Mouse (Mus musculus): ENCODE data around the gene Lrp4. TPM values are rescaled to one million over a fixed set of nuclear protein-coding genes. Genes with fewer than 3 reads are reported as not detected.

The Lrp4 gene
- polyA plus RNA-seq (2015; fragmentation: Nextera tagmentation; extraction: Ambion mirVana): 5.1 and 5.8 TPM in 2 replicates

DNA sequence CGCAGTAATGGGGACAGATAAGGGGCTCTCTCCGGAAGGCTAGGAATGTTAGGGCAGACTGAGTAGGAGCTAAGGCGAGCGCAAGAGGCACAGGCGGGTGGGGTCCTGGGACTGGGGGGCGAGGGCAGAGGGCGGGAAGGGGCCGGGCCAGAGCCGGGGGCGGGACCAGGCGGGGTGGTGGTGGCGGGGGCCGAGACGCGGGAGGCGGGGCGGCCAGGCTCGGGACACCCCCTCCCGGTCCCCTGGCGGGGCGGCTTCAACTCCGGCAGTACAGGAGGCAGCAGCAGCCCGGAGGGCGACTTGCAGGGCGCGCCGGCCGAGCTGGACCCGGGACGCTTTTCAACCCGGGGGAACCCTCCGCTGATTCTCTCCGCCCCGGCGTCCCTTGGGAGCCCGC is at the start of gene Lrp4:
Lrp4 (plus strand) TSS at position 253 of the 397 bp plus-strand sequence.
- peak within 1 kb of the TSS; percentile 71 for H3K4me3 ChIP-seq
- H3K27ac ChIP-seq (replicated peaks): peak within 1 kb of the TSS; percentile 81
- WGBS: 0% methylated on average over 14 of the region's 36 CpGs
- no peaks in the 10 kb centered on the region for H3K36me3 ChIP-seq
- peaks cover 21% of the 10 kb centered on the region for H3K27me3 ChIP-seq
- peak; percentile 48 for ATAC-seq (ENCODE audit: low read depth)
- H3K9me3 ChIP-seq: no peaks in the 10 kb centered on the region
- H3K9ac ChIP-seq: peak within 1 kb of the TSS; percentile 85
- peaks cover 55% of the 10 kb centered on the region for H3K4me1 ChIP-seq (replicated peaks)
- peak within 1 kb of the TSS; percentile 95 for H3K4me2 ChIP-seq

DNA sequence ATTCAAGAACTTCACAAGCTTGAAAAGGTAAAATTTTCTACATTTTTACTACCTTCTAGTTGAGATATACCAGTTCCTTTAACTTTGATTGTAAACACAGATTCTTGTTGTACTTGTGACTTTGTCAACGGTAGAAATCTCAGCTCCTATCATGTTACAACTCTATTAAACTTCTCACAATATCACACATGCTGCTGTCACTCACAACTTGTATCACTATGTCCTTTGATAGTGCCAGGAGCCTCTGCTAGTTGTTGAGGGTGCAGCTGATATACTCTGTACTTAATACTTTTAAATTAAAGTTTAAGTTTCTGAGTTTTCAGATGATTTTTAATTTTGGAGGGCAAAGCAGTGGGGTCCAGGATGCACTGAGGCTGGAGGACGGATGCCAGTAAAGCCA is 49.3 kb upstream of the Lrp4 start:
- H3K9me3 ChIP-seq: no peaks in the 10 kb centered on the region
- H3K4me2 ChIP-seq: no peak overlapping the region
- no peak overlapping the region for H3K27ac ChIP-seq (replicated peaks)
- no peaks in the 10 kb centered on the region for H3K36me3 ChIP-seq
- no peak for ATAC-seq (ENCODE audit: low read depth)
- H3K9ac ChIP-seq: no peak overlapping the region
- 84% methylated on average over 2 of the region's 2 CpGs for WGBS
- H3K4me1 ChIP-seq (replicated peaks): no peaks in the 10 kb centered on the region
- no peaks in the 10 kb centered on the region for H3K27me3 ChIP-seq
- H3K4me3 ChIP-seq: no peak overlapping the region

DNA sequence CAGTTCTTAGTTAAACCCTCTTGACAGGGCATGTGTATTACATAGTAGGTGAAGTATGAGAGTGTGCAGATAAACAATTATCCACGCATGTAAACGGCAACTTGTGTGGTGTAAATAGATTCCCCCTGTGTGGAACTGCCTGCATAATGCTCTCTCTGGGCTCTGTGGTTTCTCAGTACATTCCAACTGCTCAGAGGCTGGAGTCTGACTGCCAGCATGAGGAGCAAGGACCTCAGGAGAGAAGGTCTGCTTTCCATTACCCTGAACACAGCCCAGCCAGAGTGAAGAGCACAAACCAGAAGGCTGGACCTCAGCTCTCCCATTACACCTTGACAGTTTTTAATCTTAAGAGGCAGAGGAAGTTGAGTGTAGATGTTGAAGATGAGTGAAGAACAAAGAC is 45.8 kb upstream of the Lrp4 start:
- no peak overlapping the region for H3K4me2 ChIP-seq
- ATAC-seq (ENCODE audit: low read depth): no peak
- H3K27me3 ChIP-seq: no peaks in the 10 kb centered on the region
- H3K27ac ChIP-seq (replicated peaks): no peak overlapping the region
- no peaks in the 10 kb centered on the region for H3K36me3 ChIP-seq
- no peak overlapping the region for H3K9ac ChIP-seq
- WGBS: 57% methylated on average over 2 of the region's 2 CpGs
- no peaks in the 10 kb centered on the region for H3K9me3 ChIP-seq
- peaks cover 5% of the 10 kb centered on the region; the same call in 1 of the 2 replicates for H3K4me1 ChIP-seq (replicated peaks)
- no peak overlapping the region for H3K4me3 ChIP-seq

DNA sequence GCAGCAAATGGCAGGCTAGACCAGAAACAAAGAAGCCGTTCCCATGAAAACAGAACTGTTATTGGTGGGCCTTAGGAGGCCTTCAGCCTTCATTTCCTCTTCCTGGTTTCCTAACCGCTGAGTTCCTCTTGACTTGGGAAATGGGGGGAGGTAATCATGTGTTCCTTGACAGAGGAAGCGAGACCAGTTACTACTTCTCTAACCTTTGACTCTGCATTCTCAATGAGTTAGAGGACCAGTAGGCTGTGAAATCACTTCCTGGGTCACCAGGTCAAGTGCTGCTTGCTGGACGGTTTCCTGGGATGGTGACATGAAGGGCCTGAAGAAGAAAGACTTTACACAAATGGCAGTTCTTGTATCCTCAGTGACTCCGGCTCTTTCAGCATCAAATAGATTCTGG is 45.0 kb upstream of the Lrp4 start:
- H3K4me3 ChIP-seq: no peak overlapping the region
- 66% methylated on average over 5 of the region's 5 CpGs for WGBS
- H3K27me3 ChIP-seq: no peaks in the 10 kb centered on the region
- peaks cover 5% of the 10 kb centered on the region; the same call in 1 of the 2 replicates for H3K4me1 ChIP-seq (replicated peaks)
- no peak for ATAC-seq (ENCODE audit: low read depth)
- no peak overlapping the region for H3K27ac ChIP-seq (replicated peaks)
- H3K4me2 ChIP-seq: no peak overlapping the region
- H3K9ac ChIP-seq: no peak overlapping the region
- no peaks in the 10 kb centered on the region for H3K9me3 ChIP-seq
- H3K36me3 ChIP-seq: no peaks in the 10 kb centered on the region

DNA sequence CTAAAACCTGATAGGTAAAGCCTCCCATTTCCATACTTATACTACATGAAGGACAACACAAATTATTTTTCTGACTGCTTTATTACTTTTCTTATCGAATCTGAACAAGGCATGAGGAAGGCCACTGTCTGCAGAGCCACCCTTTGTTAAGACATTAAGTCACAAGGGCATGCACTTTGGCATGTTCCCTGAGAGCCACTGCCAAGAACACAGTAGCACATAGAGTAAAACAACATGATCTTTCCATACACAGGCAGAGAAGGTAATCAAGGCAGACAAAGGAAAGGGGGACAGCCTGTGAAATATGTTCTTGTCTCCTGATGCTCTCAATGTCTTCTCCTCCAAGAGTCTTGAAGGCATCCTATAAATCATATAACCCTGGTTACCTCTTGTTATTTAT is 43.5 kb upstream of the Lrp4 start:
- H3K27me3 ChIP-seq: no peaks in the 10 kb centered on the region
- 46% methylated on average over 1 of the region's 1 CpGs for WGBS
- ATAC-seq (ENCODE audit: low read depth): no peak
- H3K4me1 ChIP-seq (replicated peaks): peaks cover 5% of the 10 kb centered on the region; the same call in 1 of the 2 replicates
- H3K9ac ChIP-seq: no peak overlapping the region
- H3K4me2 ChIP-seq: no peak overlapping the region
- no peak overlapping the region for H3K4me3 ChIP-seq
- no peaks in the 10 kb centered on the region for H3K36me3 ChIP-seq
- no peak overlapping the region for H3K27ac ChIP-seq (replicated peaks)
- H3K9me3 ChIP-seq: no peaks in the 10 kb centered on the region

DNA sequence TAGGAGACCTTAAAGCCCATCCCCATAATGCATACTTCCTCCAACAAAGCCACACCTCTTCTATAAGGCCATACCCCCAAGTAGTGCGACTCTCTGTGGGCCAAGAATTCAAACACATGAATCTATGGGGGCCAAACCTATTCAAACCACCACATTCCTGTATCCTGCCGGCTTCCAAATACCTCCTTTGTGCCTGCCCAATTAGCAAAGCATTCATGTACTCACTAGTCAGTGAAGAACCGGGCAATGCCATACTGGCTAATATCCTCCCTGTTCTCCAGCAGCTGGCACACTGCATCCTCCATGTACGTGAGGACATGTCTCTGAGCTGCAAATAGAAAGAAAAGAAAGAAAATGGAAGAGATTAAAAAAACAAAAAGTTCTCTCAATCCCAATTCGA is 35.7 kb upstream of the Lrp4 start:
- peaks cover 19% of the 10 kb centered on the region for H3K36me3 ChIP-seq
- peaks cover 7% of the 10 kb centered on the region; the same call in 1 of the 2 replicates for H3K9me3 ChIP-seq
- no peak overlapping the region for H3K9ac ChIP-seq
- H3K27me3 ChIP-seq: no peaks in the 10 kb centered on the region
- H3K4me3 ChIP-seq: no peak overlapping the region
- no peak overlapping the region for H3K27ac ChIP-seq (replicated peaks)
- no peak for ATAC-seq (ENCODE audit: low read depth)
- no peaks in the 10 kb centered on the region; the same call in 1 of the 2 replicates for H3K4me1 ChIP-seq (replicated peaks)
- 73% methylated on average over 5 of the region's 5 CpGs for WGBS
- no peak overlapping the region for H3K4me2 ChIP-seq

DNA sequence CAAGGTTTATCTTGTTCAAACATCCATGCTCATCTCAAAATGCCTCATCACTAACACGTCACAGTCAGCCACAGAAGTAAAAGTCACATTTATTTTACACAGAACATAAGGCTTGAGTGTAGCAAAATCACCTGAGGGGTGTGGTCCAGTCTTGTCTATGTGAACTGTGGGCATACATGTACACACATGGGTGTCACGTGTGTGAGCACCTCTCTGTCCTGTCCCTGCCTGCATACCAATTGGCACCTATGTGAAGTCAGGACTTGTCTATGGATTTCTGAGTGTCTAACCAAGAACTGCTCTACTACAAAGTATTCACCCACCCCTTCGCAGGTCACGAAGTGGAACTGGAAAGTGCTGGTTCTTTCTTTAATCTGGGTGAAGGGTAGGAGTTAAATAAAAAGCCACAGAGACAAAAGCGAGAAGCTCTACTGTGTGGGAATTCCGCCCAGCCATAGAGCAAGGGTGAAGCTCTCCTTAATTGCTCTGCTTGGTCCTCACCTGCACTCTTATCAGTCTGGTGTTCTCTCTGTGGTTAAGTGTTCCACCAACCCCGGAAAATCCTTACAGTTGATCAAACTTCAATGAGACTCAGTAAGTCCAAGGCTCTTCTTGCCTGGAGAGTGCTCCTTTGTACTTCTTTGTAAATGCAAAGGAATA is 33.1 kb upstream of the Lrp4 start:
- Histone ChIP-seq H3K27ac (replicated peaks) (no peak overlapping the region), H3K9me3 (peaks cover 7% of the 10 kb centered on the region; the same call in 1 of the 2 replicates), H3K9ac (no peak overlapping the region), H3K36me3 (peaks cover 19% of the 10 kb centered on the region), H3K4me1 (replicated peaks) (peaks cover 2% of the 10 kb centered on the region; the same call in 1 of the 2 replicates), H3K4me3 (no peak overlapping the region), H3K4me2 (no peak overlapping the region), H3K27me3 (no peaks in the 10 kb centered on the region)
- no peak for ATAC-seq (ENCODE audit: low read depth)
- WGBS: 90% methylated on average over 7 of the region's 7 CpGs

DNA sequence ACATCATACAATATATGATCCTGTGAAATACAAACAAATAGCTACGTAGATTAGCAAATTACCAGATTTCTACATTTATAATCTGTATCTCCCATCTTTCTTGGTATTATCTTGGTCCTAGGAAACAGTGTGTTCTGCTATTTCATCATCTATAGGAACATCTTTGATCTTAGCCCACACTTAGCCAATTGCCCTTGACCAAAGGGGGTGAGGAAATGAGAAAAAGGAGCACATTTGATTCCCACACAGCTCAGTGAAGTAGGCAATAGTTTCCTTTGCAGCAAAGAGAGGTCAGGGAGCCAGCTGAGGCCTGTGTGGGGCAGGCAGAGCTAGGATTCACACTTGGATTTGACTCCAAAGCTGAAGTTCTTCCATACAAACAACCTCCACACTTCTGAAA is 31.0 kb upstream of the Lrp4 start:
- ATAC-seq (ENCODE audit: low read depth): no peak
- Histone ChIP-seq H3K9ac (no peak overlapping the region), H3K9me3 (peaks cover 2% of the 10 kb centered on the region; the same call in 1 of the 2 replicates), H3K4me1 (replicated peaks) (peaks cover 24% of the 10 kb centered on the region), H3K27ac (replicated peaks) (no peak overlapping the region), H3K4me3 (no peak overlapping the region), H3K36me3 (peaks cover 5% of the 10 kb centered on the region), H3K27me3 (no peaks in the 10 kb centered on the region), H3K4me2 (no peak overlapping the region)
- WGBS: 85% methylated on average over 1 of the region's 1 CpGs

DNA sequence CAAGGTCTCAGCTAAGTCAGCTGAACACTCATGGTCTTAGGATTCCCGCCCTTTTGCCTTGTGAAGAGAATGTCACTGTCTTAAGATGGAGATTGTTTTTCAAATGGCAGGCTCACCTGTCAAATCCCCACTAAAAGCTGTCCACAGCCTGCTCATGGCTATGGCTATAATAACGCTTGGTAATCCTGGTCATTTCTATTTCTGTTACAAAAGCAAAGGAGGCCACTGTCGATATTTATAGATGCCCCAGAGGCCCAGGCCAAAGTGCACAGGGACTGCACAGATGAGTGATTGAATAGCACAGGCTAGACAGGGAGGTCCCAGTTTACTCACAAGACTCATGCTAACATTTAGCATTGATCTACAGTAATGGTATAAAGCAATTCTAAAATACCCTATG is 28.2 kb upstream of the Lrp4 start:
- Histone ChIP-seq H3K4me1 (replicated peaks) (peaks cover 25% of the 10 kb centered on the region), H3K27me3 (no peaks in the 10 kb centered on the region), H3K4me2 (no peak overlapping the region), H3K27ac (replicated peaks) (no peak overlapping the region; the same call in 1 of the 2 replicates), H3K9ac (no peak overlapping the region), H3K36me3 (no peaks in the 10 kb centered on the region), H3K4me3 (no peak overlapping the region), H3K9me3 (no peaks in the 10 kb centered on the region)
- WGBS: 76% methylated on average over 3 of the region's 3 CpGs
- ATAC-seq (ENCODE audit: low read depth): no peak

DNA sequence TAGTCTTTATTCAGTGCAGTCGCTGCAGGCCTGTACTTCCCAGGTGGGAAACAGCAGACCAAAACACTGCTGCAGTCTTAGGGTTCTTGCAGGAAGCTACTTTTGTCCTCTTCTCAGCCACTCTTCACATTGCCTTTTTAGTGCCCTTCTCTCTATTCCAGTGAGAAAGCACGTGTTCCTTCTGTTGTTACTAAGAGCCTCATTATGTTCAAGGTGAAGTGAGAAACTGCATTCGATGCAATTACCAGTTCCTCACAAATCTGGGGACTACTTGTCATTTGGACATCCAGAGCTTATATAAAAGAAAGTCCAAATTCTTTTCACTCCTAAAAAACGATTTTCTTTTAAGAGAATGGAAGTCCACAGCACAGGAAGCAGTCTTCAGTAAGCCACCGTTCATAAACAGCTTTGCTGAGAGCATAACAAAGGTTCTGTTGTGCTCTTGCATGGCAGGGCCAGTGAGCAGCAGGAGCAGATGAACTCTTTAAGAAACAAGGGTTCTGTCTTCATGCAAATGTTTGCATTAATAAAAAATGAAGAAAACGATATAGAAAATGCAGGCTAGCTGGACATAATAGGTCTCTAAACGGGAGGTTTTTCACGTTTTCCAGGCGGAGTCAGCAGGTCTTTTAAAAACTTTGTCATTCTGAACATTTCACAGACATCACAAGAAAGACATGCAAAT is 27.3 kb upstream of the Lrp4 start:
- WGBS: 9% methylated on average over 9 of the region's 9 CpGs
- H3K9me3 ChIP-seq: no peaks in the 10 kb centered on the region
- H3K27me3 ChIP-seq: no peaks in the 10 kb centered on the region
- H3K4me2 ChIP-seq: peak overlapping the region; percentile 20; the same call in 1 of the 2 replicates
- no peaks in the 10 kb centered on the region for H3K36me3 ChIP-seq
- H3K9ac ChIP-seq: no peak overlapping the region
- ATAC-seq (ENCODE audit: low read depth): no peak
- H3K4me1 ChIP-seq (replicated peaks): peaks cover 25% of the 10 kb centered on the region
- H3K27ac ChIP-seq (replicated peaks): peak overlapping the region; percentile 30
- H3K4me3 ChIP-seq: no peak overlapping the region

DNA sequence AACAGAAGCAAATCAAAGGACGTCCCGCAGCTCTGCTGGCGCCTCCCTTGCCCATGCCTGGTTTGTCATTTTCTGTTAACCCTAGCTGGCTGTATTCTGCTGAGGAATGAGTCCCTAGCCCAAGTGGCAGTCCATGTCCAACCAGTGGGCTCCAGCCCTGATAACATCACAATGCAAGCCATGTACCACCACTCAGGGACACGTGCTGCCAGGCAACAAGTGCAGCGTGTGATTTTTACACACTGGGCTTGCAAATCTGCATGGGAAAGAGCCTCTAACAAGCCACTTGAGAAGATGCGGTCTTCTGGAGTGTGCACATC is 26.8 kb upstream of the Lrp4 start:
- 10% methylated on average over 6 of the region's 6 CpGs for WGBS
- Histone ChIP-seq H3K4me1 (replicated peaks) (peaks cover 25% of the 10 kb centered on the region), H3K4me2 (peak overlapping the region; percentile 20; the same call in 1 of the 2 replicates), H3K9ac (no peak overlapping the region), H3K27me3 (no peaks in the 10 kb centered on the region), H3K27ac (replicated peaks) (peak overlapping the region; percentile 30), H3K4me3 (no peak overlapping the region), H3K36me3 (no peaks in the 10 kb centered on the region), H3K9me3 (no peaks in the 10 kb centered on the region)
- peak; percentile 59; the same call in 1 of the 2 replicates for ATAC-seq (ENCODE audit: low read depth)

DNA sequence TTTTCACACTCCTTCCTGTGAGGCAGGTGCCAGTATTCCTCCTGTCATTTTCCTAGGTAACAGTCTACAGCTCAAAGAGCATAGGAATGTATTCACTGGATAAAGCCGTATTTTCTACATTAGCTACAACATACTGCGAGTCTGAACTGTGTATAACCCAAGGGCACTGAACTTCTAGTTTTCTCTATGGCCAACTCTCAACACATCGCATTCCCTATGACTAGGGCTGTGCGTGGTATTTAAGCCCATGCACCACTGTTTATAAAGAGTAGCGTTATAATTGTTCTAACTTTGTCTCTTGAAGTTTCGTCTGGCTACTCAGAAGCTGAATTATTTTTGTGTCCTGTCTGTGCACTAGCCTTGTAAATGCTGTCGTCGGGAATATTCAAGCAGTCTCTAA is 20.6 kb upstream of the Lrp4 start:
- no peak for ATAC-seq (ENCODE audit: low read depth)
- Histone ChIP-seq H3K36me3 (no peaks in the 10 kb centered on the region), H3K4me2 (no peak overlapping the region), H3K9me3 (no peaks in the 10 kb centered on the region), H3K27me3 (no peaks in the 10 kb centered on the region), H3K9ac (no peak overlapping the region), H3K27ac (replicated peaks) (no peak overlapping the region), H3K4me1 (replicated peaks) (no peaks in the 10 kb centered on the region), H3K4me3 (no peak overlapping the region)
- 68% methylated on average over 8 of the region's 8 CpGs for WGBS
